Mouse (Mus musculus): ENCODE results near the gene Tmem19. TPM values are rescaled to one million over a fixed set of nuclear protein-coding genes. Genes with fewer than 3 reads are reported as not detected.

The Tmem19 gene
- total RNA-seq, 1 experiment: 30.9 TPM

- Histone ChIP-seq H3K9ac (ENCODE audit: insufficient read depth, low read depth, low read length, poor library complexity, severe bottlenecking) (no peak overlapping the region), H3K36me3 (ENCODE audit: control insufficient read depth, insufficient read depth, low read length, poor library complexity, severe bottlenecking) (no peaks in the 10 kb centered on the region), H3K9me3 (ENCODE audit: control insufficient read depth, insufficient read depth, low read depth, low read length) (no peaks in the 10 kb centered on the region), H3K27ac (ENCODE audit: insufficient read depth, low read depth, low read length, poor library complexity, severe bottlenecking) (no peak overlapping the region), H3K4me3 (ENCODE audit: insufficient read depth in 1 of 2, low read depth in 1 of 2, low read length in 2 of 2, poor library complexity in 1 of 2, severe bottlenecking in 1 of 2) (no peak overlapping the region), H3K4me1 (ENCODE audit: control insufficient read depth in 2 of 2, insufficient read depth in 2 of 2, low read length in 2 of 2, poor library complexity in 1 of 2) (no peaks in the 10 kb centered on the region)
- in situ Hi-C loops (cut with MboI; ENCODE audit: low sequenced_read_pairs in 2 of 2, unreplicated experiment in 2 of 2): no loop called here
- DNase-seq (ENCODE audit: low read depth, low spot score): no peak
- TF ChIP-seq ZC3H11A (IDR thresholded peaks at IDR 0.05; ENCODE audit: borderline replicate concordance, low read depth, low read length): no peak
- no peak for TF ChIP-seq MAFK (IDR thresholded peaks at IDR 0.05; ENCODE audit: insufficient read depth, low read depth, low read length)
- no peak for TF ChIP-seq HCFC1 (IDR thresholded peaks at IDR 0.05; ENCODE audit: borderline replicate concordance, insufficient read depth, low read length)
- no peak for TF ChIP-seq CHD2 (IDR thresholded peaks at IDR 0.05; ENCODE audit: low read depth, low read length)
- TF ChIP-seq ZNF384 (IDR thresholded peaks at IDR 0.05; ENCODE audit: low read depth, low read length): no peak
These were observed 25.4 kb downstream of the Tmem19 start for GRCm38 (mm10) chr10:115336901-115337300.

DNA sequence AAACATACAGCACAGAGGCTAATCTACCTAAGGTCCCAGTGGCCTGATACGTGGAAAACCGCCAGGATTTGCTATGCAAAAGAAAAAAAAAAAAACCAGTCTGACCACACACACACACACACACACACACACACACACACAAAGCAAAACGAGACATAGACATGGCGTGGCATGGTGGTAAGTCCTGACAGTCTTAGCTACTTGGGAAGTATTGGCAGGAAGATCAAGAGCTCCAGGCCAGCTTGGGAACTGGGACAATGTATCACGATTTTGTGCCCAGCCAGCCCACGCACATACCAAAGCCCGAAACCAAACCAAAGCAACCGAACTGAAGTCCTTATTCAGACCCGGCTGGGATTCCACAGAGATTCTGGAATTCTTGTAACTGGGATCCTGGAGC lies 28.8 kb downstream of the Tmem19 start:
- no peaks in the 10 kb centered on the region for H3K4me1 ChIP-seq (ENCODE audit: control insufficient read depth in 2 of 2, insufficient read depth in 2 of 2, low read length in 2 of 2, poor library complexity in 1 of 2)
- no peak for TF ChIP-seq CHD2 (IDR thresholded peaks at IDR 0.05; ENCODE audit: low read depth, low read length)
- no peak for TF ChIP-seq ZNF384 (IDR thresholded peaks at IDR 0.05; ENCODE audit: low read depth, low read length)
- TF ChIP-seq HCFC1 (IDR thresholded peaks at IDR 0.05; ENCODE audit: borderline replicate concordance, insufficient read depth, low read length): no peak
- no peak for TF ChIP-seq MAFK (IDR thresholded peaks at IDR 0.05; ENCODE audit: insufficient read depth, low read depth, low read length)
- no peak for TF ChIP-seq ZC3H11A (IDR thresholded peaks at IDR 0.05; ENCODE audit: borderline replicate concordance, low read depth, low read length)
- no peak overlapping the region for H3K9ac ChIP-seq (ENCODE audit: insufficient read depth, low read depth, low read length, poor library complexity, severe bottlenecking)
- no peaks in the 10 kb centered on the region for H3K9me3 ChIP-seq (ENCODE audit: control insufficient read depth, insufficient read depth, low read depth, low read length)
- H3K36me3 ChIP-seq (ENCODE audit: control insufficient read depth, insufficient read depth, low read length, poor library complexity, severe bottlenecking): no peaks in the 10 kb centered on the region
- H3K4me3 ChIP-seq (ENCODE audit: insufficient read depth in 1 of 2, low read depth in 1 of 2, low read length in 2 of 2, poor library complexity in 1 of 2, severe bottlenecking in 1 of 2): no peak overlapping the region
- no peak for DNase-seq (ENCODE audit: low read depth, low spot score)
- no peak overlapping the region for H3K27ac ChIP-seq (ENCODE audit: insufficient read depth, low read depth, low read length, poor library complexity, severe bottlenecking)
- in situ Hi-C loops (cut with MboI; ENCODE audit: low sequenced_read_pairs in 2 of 2, unreplicated experiment in 2 of 2): no loop called here

GRCm38 (mm10) chr10:115332997-115333396 lies 29.3 kb downstream of the Tmem19 start:
- Histone ChIP-seq H3K36me3 (ENCODE audit: control insufficient read depth, insufficient read depth, low read length, poor library complexity, severe bottlenecking) (no peaks in the 10 kb centered on the region), H3K27ac (ENCODE audit: insufficient read depth, low read depth, low read length, poor library complexity, severe bottlenecking) (no peak overlapping the region), H3K4me1 (ENCODE audit: control insufficient read depth in 2 of 2, insufficient read depth in 2 of 2, low read length in 2 of 2, poor library complexity in 1 of 2) (no peaks in the 10 kb centered on the region), H3K9me3 (ENCODE audit: control insufficient read depth, insufficient read depth, low read depth, low read length) (no peaks in the 10 kb centered on the region), H3K4me3 (ENCODE audit: insufficient read depth in 1 of 2, low read depth in 1 of 2, low read length in 2 of 2, poor library complexity in 1 of 2, severe bottlenecking in 1 of 2) (no peak overlapping the region), H3K9ac (ENCODE audit: insufficient read depth, low read depth, low read length, poor library complexity, severe bottlenecking) (no peak overlapping the region)
- DNase-seq (ENCODE audit: low read depth, low spot score): no peak
- TF ChIP-seq MAFK (IDR thresholded peaks at IDR 0.05; ENCODE audit: insufficient read depth, low read depth, low read length) (no peak), HCFC1 (IDR thresholded peaks at IDR 0.05; ENCODE audit: borderline replicate concordance, insufficient read depth, low read length) (no peak), ZNF384 (IDR thresholded peaks at IDR 0.05; ENCODE audit: low read depth, low read length) (no peak), ZC3H11A (IDR thresholded peaks at IDR 0.05; ENCODE audit: borderline replicate concordance, low read depth, low read length) (no peak), CHD2 (IDR thresholded peaks at IDR 0.05; ENCODE audit: low read depth, low read length) (no peak)
- in situ Hi-C loops (cut with MboI; ENCODE audit: low sequenced_read_pairs in 2 of 2, unreplicated experiment in 2 of 2): no loop called here

GRCm38 (mm10) chr10:115332420-115332952 lies 29.8 kb downstream of the Tmem19 start:
- Histone ChIP-seq H3K4me1 (ENCODE audit: control insufficient read depth in 2 of 2, insufficient read depth in 2 of 2, low read length in 2 of 2, poor library complexity in 1 of 2) (no peaks in the 10 kb centered on the region), H3K27ac (ENCODE audit: insufficient read depth, low read depth, low read length, poor library complexity, severe bottlenecking) (no peak overlapping the region), H3K9me3 (ENCODE audit: control insufficient read depth, insufficient read depth, low read depth, low read length) (no peaks in the 10 kb centered on the region), H3K4me3 (ENCODE audit: insufficient read depth in 1 of 2, low read depth in 1 of 2, low read length in 2 of 2, poor library complexity in 1 of 2, severe bottlenecking in 1 of 2) (no peak overlapping the region), H3K9ac (ENCODE audit: insufficient read depth, low read depth, low read length, poor library complexity, severe bottlenecking) (no peak overlapping the region), H3K36me3 (ENCODE audit: control insufficient read depth, insufficient read depth, low read length, poor library complexity, severe bottlenecking) (no peaks in the 10 kb centered on the region)
- no peak for DNase-seq (ENCODE audit: low read depth, low spot score)
- in situ Hi-C loops (cut with MboI; ENCODE audit: low sequenced_read_pairs in 2 of 2, unreplicated experiment in 2 of 2): no loop called here
- no peak for TF ChIP-seq ZNF384 (IDR thresholded peaks at IDR 0.05; ENCODE audit: low read depth, low read length)
- TF ChIP-seq MAFK (IDR thresholded peaks at IDR 0.05; ENCODE audit: insufficient read depth, low read depth, low read length): no peak
- no peak for TF ChIP-seq HCFC1 (IDR thresholded peaks at IDR 0.05; ENCODE audit: borderline replicate concordance, insufficient read depth, low read length)
- no peak for TF ChIP-seq CHD2 (IDR thresholded peaks at IDR 0.05; ENCODE audit: low read depth, low read length)
- TF ChIP-seq ZC3H11A (IDR thresholded peaks at IDR 0.05; ENCODE audit: borderline replicate concordance, low read depth, low read length): no peak

Measured in ES-E14 (cell line).